Mouse (Mus musculus) heart, adult 8-10 months (tissue): ENCODE measurements around the gene Slc25a51. TPM values are rescaled to one million over a fixed set of nuclear protein-coding genes. Genes with fewer than 3 reads are reported as not detected.

Source experiments
- DNase-seq: peaks from one replicate; pipeline ENCODE4 v3.0.0; 2022; ENCODE audit warnings: low spot score
- total RNA-seq, 4 experiments: library from RNA; stranded (reverse); gene quantifications; 2 replicates each; pipeline ENCODE4 v1.2.4; 2022

Slc25a51 gene
- total RNA-seq, 4 experiments from 2014 or later, result 84.3 to 112 (median 96.3) TPM

- no peak for DNase-seq
Measured at GRCm38 (mm10) chr4:45426724-45427457, 18.3 kb upstream of the Slc25a51 start.

GRCm38 (mm10) chr4:45423406-45423805, 14.8 kb upstream of the Slc25a51 start:
- DNase-seq, result no peak

DNA sequence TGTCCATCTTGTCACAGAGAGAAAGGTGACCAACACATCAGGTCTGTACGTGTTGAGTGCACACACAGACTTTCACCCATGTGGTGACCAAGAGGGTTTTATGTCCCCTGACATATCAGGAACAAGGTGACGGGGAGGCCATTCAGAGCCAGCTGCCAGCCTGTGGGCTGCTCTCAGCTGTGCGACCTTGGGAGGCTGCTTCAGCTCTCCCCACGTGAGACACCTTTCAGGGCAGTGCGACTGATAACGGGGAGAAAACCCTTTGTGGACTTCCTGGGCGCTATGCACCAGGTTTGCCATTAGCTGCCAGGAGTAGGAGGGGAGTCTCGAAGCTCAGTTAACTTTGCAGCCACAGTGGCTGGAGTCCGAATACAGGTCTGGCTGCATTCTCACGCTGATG, 14.1 kb upstream of the Slc25a51 start:
- no peak for DNase-seq

GRCm38 (mm10) chr4:45421519-45422260, 13.1 kb upstream of the Slc25a51 start:
- DNase-seq, result no peak

GRCm38 (mm10) chr4:45420733-45421132, 12.2 kb upstream of the Slc25a51 start:
- DNase-seq, result no peak

- no peak for DNase-seq
Measured at GRCm38 (mm10) chr4:45419051-45419450, 10.5 kb upstream of the Slc25a51 start.

DNA sequence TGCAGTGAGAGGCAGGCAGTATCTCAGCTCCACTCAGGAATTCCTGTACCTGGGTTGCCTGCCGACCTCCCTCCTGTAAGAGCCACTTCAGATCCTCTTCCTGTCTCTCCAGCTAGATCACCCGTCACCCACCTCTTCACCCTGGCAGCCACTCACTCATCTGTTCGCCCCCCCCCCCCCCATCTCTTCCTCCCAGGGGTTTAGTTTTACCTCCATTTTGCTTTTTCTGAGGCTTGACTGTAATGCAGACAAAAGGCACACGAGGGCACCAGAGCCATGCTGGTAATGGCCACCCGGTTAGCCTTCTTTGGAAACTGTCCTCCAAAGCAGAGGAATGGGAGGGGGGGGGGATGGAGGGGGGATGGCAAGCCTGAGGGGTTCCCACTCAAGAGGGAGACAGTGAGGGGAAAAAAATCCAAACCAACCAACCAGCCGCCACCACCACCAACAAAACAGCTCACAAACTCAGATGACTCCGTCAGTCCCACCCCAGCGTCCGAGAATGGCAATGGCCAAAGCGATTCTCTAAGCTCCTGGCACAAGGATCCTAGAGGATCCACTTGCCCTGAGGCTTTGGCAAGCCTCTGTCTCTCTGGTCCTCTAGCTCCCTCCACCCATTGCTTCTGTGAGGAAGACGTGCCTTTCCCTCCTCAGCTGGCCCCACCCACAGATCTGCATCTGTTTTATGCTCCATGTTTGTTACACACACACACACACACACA, 9.8 kb upstream of the Slc25a51 start:
- peak; percentile 54 for DNase-seq

GRCm38 (mm10) chr4:45416314-45416713, 7.7 kb upstream of the Slc25a51 start:
- no peak for DNase-seq

DNA sequence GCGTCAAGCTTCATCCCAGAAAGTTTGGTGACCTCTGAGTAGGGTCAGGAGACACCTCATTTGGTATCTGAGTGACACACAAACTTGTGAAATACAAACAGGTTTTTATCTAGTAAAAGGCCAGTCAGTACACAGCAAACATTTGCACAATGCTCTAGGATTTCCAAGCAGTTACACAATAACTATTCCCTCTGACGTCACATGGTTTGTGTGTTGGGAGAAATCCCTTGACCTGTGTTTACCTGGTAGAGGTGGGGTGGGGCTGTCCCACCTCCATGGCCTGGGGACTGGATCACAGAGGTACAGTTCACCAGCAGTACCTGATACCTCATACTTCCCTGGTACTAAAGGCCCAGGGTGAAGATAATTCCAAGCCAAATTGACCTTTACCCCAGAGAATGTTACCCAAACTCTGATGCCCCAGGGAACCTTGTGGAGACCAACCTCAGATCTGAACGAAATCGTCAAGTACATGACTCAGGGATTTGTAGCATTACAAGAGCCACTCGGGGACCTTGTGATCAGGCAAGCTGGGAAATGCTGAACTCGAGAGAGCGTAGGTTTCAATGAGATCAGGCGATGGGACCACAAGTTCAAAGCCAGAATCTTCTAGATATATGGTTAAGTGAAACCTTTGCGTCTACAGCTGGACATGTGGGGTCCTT, 5.2 kb upstream of the Slc25a51 start:
- DNase-seq, result no peak

DNA sequence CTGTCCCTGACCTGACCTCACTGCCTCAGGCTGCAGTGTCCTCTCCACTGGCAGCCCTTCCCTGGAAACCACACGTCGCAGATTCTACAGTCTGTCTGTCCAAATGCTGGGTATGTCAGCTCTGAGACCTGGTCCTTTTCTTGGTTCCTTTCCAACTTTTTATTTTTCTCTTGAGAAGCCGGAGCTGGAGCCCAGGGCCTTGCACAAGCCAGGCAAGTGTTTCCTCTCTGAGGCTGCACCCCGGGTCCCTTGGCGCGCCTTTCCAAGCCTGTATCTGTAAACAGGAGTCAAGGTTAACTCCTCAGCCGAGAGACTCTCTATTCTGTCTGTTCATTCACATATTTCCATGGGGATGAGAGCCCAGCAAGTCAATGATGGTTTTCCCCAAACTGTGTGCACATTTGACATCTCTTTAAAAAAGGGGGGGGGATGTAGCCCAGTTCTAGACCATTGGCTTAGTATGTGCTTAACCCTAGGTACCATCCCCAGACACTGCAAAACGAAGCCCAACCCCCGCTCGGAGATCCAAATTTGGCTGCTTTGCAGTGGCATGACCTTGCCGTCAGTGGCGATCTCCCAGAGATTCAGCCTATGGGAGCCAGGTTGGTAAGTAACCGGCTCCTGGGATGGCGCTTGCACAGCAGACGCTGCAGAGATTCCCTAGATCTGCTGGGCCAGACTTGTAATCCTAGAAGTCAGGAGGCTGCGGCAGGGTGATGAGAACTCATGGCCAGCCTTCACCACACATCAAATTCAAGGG, 4.0 kb upstream of the Slc25a51 start:
- no peak for DNase-seq

DNA sequence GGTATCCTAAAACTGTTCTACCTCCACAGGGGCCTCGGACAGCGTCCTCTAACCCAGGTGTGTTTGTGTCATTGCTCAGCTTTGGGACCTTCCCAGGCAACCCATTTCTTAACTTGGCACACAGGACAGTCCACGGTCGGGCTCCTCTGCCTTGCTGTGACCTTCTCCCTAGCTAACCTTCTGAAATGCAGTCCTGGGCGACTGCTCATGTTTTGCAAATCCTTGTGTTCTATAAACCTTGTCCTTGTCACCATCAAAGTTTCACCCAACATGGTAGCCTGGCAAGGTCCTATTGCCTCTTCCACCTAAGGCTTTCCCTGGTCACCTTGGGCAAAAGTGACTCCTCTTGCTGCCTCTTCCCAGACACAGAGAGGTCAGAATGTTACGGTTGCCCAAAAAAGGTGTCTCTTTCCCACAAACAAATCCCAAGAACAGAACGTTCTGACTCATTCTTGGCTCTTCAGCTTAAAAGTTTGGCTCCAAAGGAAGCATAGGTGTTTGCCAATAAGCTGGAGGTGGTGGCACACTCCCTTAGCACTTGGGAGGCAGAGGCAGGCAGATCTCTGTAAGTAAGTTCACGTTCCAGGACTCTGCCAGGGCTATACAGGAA, 2.7 kb upstream of the Slc25a51 start:
- DNase-seq, result no peak

- DNase-seq, result peak; percentile 81
Measured at GRCm38 (mm10) chr4:45409270-45409669, 704 bp upstream of the Slc25a51 start.

DNA sequence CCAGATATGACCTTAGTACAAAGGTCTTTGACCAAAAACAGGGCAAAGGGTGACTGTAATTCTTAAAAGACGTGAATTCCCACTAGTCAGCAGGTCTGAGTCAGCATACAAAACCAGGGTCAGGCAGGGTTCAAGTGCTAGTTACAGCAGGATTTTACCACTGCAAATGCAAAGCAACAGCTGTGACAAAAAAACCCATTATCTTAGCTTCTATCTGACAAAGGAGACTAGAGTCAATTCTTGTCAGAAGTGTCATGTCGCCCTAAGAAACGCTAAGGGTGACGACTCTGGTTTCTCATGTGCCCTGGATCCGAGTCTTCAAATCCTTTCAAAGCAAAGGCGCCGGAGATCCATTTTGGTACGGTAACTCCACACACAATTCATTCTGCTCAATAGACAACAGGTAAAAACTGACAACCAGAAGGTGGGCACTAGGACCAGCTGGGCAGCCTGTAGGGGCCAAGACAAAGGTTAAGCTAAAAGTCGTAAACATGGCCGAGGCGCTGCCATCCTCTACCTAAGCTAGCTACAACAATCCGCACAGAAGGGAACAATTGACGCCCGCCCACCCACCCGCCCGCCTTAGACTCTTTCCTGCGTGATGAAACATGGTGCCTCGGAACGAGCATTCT, 747 bp downstream of the Slc25a51 start:
- DNase-seq, result no peak

DNA sequence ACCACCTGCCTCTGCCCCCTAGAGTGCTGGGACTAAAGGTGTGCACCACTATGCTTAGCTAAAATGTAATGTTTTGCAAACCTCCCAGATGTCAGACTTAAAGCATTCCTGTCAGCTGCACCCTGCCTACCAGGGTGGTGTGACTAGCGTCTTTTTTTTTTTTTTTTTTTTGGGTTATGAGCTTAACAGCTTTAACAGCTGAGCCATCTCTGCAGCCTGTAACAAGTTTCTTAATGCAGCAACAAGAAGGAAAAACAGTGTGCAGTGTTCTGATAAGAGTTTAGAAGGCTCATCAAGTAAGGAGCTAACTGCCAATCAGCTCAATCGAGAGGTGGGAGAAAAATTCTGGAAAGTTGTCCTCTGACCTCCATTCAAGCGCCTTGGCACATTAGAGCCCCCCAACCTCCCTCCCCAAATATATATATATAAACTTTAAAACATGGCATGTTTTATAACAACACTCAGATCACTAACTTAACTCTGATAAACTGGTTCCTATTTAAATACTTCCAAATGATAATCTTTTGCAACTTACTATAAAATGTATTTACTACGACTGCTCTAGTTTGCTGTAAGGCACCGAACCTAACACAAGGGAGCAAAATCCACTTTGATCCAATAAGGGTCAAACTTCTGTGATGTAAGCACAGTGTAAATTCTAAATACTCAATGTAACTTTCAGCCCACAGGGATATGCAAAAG, 1.4 kb downstream of the Slc25a51 start:
- no peak for DNase-seq

- no peak for DNase-seq
Measured at GRCm38 (mm10) chr4:45406397-45406796, 2.2 kb downstream of the Slc25a51 start.

DNA sequence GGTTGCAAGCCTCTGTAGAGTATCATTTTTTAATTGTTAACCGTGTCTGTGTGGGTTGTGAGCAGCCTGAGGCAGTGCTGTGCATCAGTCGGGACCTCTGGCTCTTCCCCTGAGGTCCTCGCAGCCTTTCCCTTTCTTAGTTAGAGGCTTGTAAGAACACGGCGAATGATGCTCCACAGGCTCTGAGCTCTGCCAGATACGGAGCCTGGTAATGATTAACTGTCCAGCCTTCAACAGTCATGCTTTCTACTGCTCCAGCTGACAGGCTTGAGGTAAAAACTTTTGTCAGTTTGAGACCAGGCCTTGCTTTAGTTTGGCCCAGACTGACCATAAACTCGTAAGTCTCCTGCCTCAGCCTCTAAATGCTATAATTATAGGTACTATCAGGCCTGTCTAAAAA, 3.3 kb downstream of the Slc25a51 start:
- no peak for DNase-seq

- no peak for DNase-seq
Measured at GRCm38 (mm10) chr4:45404086-45404485, 4.5 kb downstream of the Slc25a51 start.

DNA sequence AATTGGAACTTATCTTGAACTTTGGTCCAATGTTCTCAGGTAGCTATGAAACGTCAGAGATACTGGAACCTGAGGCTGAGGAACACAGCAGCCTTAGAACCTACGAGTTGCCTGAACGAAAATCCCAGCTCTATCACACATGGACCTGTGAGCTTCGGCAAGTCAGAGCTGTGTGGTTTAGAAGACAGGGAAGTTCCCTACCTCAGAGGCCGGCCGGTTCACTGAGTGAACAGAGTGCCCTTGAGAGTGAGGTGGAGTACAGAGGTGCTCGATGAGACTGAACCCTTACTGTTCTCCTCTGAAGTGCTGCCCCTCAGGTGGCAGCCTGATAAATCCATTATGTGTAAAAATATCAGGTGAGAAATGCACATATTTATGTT, 5.1 kb downstream of the Slc25a51 start:
- DNase-seq, result no peak

DNA sequence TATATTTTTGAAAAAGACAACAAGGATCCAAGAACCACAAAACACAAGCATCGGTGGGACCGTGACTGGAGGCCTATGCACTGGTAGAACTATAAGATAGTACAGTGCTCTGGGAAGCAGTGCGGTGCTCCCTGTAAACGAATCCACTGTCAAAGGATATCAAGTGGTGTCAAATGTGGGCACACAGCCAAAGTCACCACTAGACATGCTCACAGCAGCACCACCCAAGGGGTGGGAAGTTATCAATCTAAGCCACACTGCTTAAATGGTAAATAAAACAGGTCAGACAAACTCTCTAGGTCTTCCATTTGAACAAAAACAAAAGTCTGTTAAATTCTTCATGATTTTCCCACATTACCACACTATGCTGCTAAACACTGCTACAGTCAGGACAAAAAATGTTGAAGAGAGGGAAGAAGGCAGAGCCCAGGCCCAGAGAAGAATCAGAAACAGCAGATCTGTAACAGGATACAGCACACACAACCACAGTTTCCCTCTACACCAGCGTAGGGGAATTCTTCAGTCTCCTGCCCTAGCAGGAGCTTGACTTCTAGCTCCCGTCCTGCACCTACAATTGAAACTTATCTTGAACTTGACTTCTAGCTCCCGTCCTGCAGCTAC, 5.6 kb downstream of the Slc25a51 start:
- DNase-seq, result no peak
